Mouse (Mus musculus) kidney, adult 2 months (tissue): ENCODE measurements around the gene Ppp1r35.

ENCODE experiments used
- CTCF ChIP-seq: fragments of 200-500 bp; conservative IDR thresholded peaks from 2 replicates; pipeline ENCODE4 v1.5.1; 2011; ENCODE audit warnings: low read depth, mild to moderate bottlenecking, control low read depth, low read length, moderate library complexity, mixed read lengths; ENCODE audit not compliant: insufficient read depth, insufficient read length
- POLR2A ChIP-seq: fragments of 200-500 bp; IDR thresholded peaks from one replicate; pipeline ENCODE4 v1.6.1; 2011; ENCODE audit warnings: low read depth, low read length, control low read depth

DNA sequence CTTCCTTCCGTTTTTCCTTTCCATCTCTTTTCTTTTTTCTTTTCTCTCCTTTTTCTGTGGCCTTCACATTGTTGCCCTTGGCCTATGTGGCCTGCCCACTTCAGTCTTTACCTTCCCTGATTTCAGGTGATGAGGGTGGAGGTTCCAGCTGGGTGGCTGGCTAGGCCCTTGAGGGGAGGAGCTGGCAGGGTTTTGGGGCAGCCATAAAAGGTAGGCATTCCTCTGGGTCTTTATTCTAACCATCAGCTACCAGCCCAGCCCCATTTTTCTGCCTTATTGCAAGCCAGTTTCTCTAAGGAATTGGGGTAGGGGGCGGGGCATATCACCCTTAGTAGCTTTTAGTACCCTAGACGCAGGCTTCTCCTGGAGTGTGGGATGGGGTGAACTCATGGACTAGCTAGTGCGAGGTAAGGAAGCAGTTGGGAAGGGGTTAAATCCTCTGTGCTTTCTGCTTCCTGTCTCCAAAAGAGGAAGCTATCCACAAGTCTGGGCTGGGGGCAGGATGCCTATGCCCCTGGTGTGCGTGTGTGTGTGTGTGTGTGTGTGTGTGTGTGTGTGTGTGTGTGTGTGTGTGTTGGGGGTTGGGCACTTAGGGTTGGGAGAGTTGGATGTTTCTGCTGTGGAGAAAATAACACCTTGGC, 30.4 kb upstream of the Ppp1r35 start:
- TF ChIP-seq CTCF (no peak), POLR2A (no peak)
